ENCODE assay signal across 8 mouse cellular contexts in genomic region chr2:120977926-120978692, GRCm38 (mm10). TPM values are rescaled to one million over a fixed set of nuclear protein-coding genes. Genes with fewer than 3 reads are reported as not detected.
DNase-seq lines count a peak whose midpoint lies in the region; ATAC-seq and TF ChIP-seq lines count a peak whose summit lies in the region.

No protein-coding gene starts in this region.

- no peak for TF ChIP-seq CTCF in bone marrow, adult 2 months (IDR thresholded peaks at IDR 0.05; ENCODE audit: control insufficient read depth, insufficient read depth, low read length)
- TF ChIP-seq CTCF in hindbrain, postnatal 0 days (IDR thresholded peaks at IDR 0.05; ENCODE audit: low read depth), result no peak

- H3K4me3 ChIP-seq in kidney, embryonic 15.5 days (replicated peaks), result peak overlapping the region; percentile 70
- peak overlapping the region; percentile 90 for H3K4me3 ChIP-seq in bone marrow, adult 2 months (replicated peaks; ENCODE audit: control insufficient read depth, low read depth, low read length)
- H3K4me3 ChIP-seq in hindbrain, postnatal 0 days (ENCODE audit: low read length), result peak overlapping the region; percentile 81
- H3K4me3 ChIP-seq in myocyte, result peak overlapping the region; percentile 37

- H3K27ac ChIP-seq in kidney, embryonic 15.5 days, result peak overlapping the region; percentile 64; the same call in 1 of the 2 replicates
- H3K27ac ChIP-seq in bone marrow, adult 2 months (ENCODE audit: control insufficient read depth, insufficient read depth, low read depth, low read length, poor library complexity), result peak overlapping the region; percentile 93
- H3K27ac ChIP-seq in hindbrain, postnatal 0 days, result peak overlapping the region; percentile 90

- no peak for TF ChIP-seq POLR2A in bone marrow, adult 2 months (IDR thresholded peaks at IDR 0.05; ENCODE audit: borderline replicate concordance, control insufficient read depth, low read depth, low read length)
- no peak for TF ChIP-seq POLR2A in myocyte (IDR thresholded peaks at IDR 0.05; ENCODE audit: insufficient read length, low read depth)

- peak overlapping the region; percentile 26 for H3ac ChIP-seq in myocyte (ENCODE audit: control insufficient read depth, insufficient read length)

- H3K4me2 ChIP-seq in kidney, embryonic 15.5 days, result peak overlapping the region; percentile 81
- peak overlapping the region; percentile 84 for H3K4me2 ChIP-seq in hindbrain, postnatal 0 days (ENCODE audit: low read depth, low read length)
- peak overlapping the region; percentile 91 for H3K4me2 ChIP-seq in myocyte (ENCODE audit: low read depth)

- H3K9ac ChIP-seq in kidney, embryonic 15.5 days, result peak overlapping the region; percentile 61; the same call in 1 of the 2 replicates
- H3K9ac ChIP-seq in hindbrain, postnatal 0 days (replicated peaks; ENCODE audit: low read length), result peak overlapping the region; percentile 89

- WGBS in kidney, embryonic 15.5 days, result 74% methylated on average over 8 of the region's 8 CpGs
- WGBS in bone marrow, adult 2 months, result 77% methylated on average over 8 of the region's 8 CpGs
- WGBS in hindbrain, postnatal 0 days, result 80% methylated on average over 8 of the region's 8 CpGs

- H3K4me1 ChIP-seq in kidney, embryonic 15.5 days, result peaks cover 5% of the 10 kb centered on the region; the same call in 1 of the 2 replicates
- H3K4me1 ChIP-seq in bone marrow, adult 2 months (ENCODE audit: control insufficient read depth, insufficient read depth, low read length), result peaks cover 1% of the 10 kb centered on the region; the same call in 1 of the 2 replicates
- H3K4me1 ChIP-seq in hindbrain, postnatal 0 days (ENCODE audit: insufficient read depth, low read length), result no peaks in the 10 kb centered on the region

- H3K36me3 ChIP-seq in kidney, embryonic 15.5 days, result no peaks in the 10 kb centered on the region
- H3K36me3 ChIP-seq in hindbrain, postnatal 0 days (ENCODE audit: insufficient read depth, low read length), result no peaks in the 10 kb centered on the region
- no peaks in the 10 kb centered on the region for H3K36me3 ChIP-seq in myocyte (ENCODE audit: control insufficient read depth, insufficient read depth)

- peak; percentile 12; the same call in 1 of the 2 replicates for ATAC-seq in kidney, embryonic 15.5 days (replicated peaks; ENCODE audit: low FRiP score)
- ATAC-seq in hindbrain, postnatal 0 days, result 0 out of 2 replicates have a peak, but pooled peaks have one; percentile 27

- DNase-seq in kidney, postnatal 25 days, result no peak
- no peak for DNase-seq in hindbrain, postnatal 0 days (ENCODE audit: low spot score)
- no peak for DNase-seq in frontal cortex, postnatal 14 days (ENCODE audit: low spot score in 2 of 2)
- no peak for DNase-seq in left cerebral cortex, adult 8-10 months (ENCODE audit: low spot score in 2 of 2)
- DNase-seq in cerebellum, postnatal 10 days, result no peak

- H3K9me3 ChIP-seq in kidney, embryonic 15.5 days (replicated peaks), result no peaks in the 10 kb centered on the region
- H3K9me3 ChIP-seq in hindbrain, postnatal 0 days (ENCODE audit: low read length), result no peaks in the 10 kb centered on the region

- no peaks in the 10 kb centered on the region for H3K79me2 ChIP-seq in myocyte (ENCODE audit: control insufficient read depth, insufficient read depth)

- H3K27me3 ChIP-seq in kidney, embryonic 15.5 days, result no peaks in the 10 kb centered on the region
- no peaks in the 10 kb centered on the region for H3K27me3 ChIP-seq in hindbrain, postnatal 0 days (ENCODE audit: insufficient read depth, low read length)
- H3K27me3 ChIP-seq in myocyte (ENCODE audit: control insufficient read depth, insufficient read depth, insufficient read length), result no peaks in the 10 kb centered on the region

TF ChIP-seq in myocyte, 11 proteins besides CTCF, POLR2A, EP300 and RAD21:
- TF ChIP-seq CEBPB (IDR thresholded peaks at IDR 0.05; ENCODE audit: insufficient read depth, poor library complexity, severe bottlenecking), result 0 out of 2 replicates have a peak, but pooled peaks have one; percentile 19
- no peak for TF ChIP-seq MYOD1 (IDR thresholded peaks at IDR 0.05; ENCODE audit: control insufficient read depth in 1 of 3, insufficient read length in 2 of 3, low read depth in 2 of 3)
- no peak for TF ChIP-seq REST (IDR thresholded peaks at IDR 0.05; ENCODE audit: insufficient read depth, insufficient read length)

RNA-seq across cellular contexts. Expression of gene Tmem62, which starts 1.3 kb away (rescaled TPM):
- polyA plus RNA-seq in kidney, embryonic 15.5 days (2015; fragmentation: Nextera tagmentation; extraction: Ambion mirVana), result 4.8 and 5.7 TPM in 2 replicates
- polyA plus RNA-seq in bone marrow, adult 2 months (2011; ENCODE audit: insufficient read depth, insufficient read length, low replicate concordance, missing spikeins), result 2.7 and 4.0 TPM in 2 replicates
- total RNA-seq in hindbrain, postnatal 0 days (2014; rRNA removed), result 24.0 and 25.8 TPM in 2 replicates
- polyA plus RNA-seq in hindbrain, postnatal 0 days (2015; fragmentation: Nextera tagmentation; extraction: Ambion mirVana), result 12.6 and 13.8 TPM in 2 replicates
- polyA plus RNA-seq in myocyte (2012; fragmentation: generic; extraction: Trizol), result 11.3 TPM
- 10 to 100 TPM; 22.7 to 30.4 (median 25.3) TPM for total RNA-seq in left cerebral cortex, adult 8-10 months (2022)

RNA-seq across cellular contexts. Expression of gene Ubr1, which starts 7.6 kb away (rescaled TPM):
- polyA plus RNA-seq in kidney, embryonic 15.5 days (2015; fragmentation: Nextera tagmentation; extraction: Ambion mirVana), result 27.8 and 30.4 TPM in 2 replicates
- 9.9 and 20.4 TPM in 2 replicates for polyA plus RNA-seq in bone marrow, adult 2 months (2011; ENCODE audit: insufficient read depth, insufficient read length, low replicate concordance, missing spikeins)
- 27.8 and 34.8 TPM in 2 replicates for total RNA-seq in hindbrain, postnatal 0 days (2014; rRNA removed)
- 27.3 and 27.5 TPM in 2 replicates for polyA plus RNA-seq in hindbrain, postnatal 0 days (2015; fragmentation: Nextera tagmentation; extraction: Ambion mirVana)
- 5.8 TPM for polyA plus RNA-seq in myocyte (2012; fragmentation: generic; extraction: Trizol)
- total RNA-seq in left cerebral cortex, adult 8-10 months (2022), result 10 to 100 TPM; 40.6 to 46.5 (median 44.4) TPM

RNA-seq across cellular contexts. Expression of gene Ccndbp1, which starts 30.1 kb away (rescaled TPM):
- polyA plus RNA-seq in kidney, embryonic 15.5 days (2015; fragmentation: Nextera tagmentation; extraction: Ambion mirVana), result 44.9 and 48.6 TPM in 2 replicates
- 79.1 and 115 TPM in 2 replicates for polyA plus RNA-seq in bone marrow, adult 2 months (2011; ENCODE audit: insufficient read depth, insufficient read length, low replicate concordance, missing spikeins)
- total RNA-seq in hindbrain, postnatal 0 days (2014; rRNA removed), result 40.0 and 42.3 TPM in 2 replicates
- polyA plus RNA-seq in hindbrain, postnatal 0 days (2015; fragmentation: Nextera tagmentation; extraction: Ambion mirVana), result 76.5 and 80.2 TPM in 2 replicates
- polyA plus RNA-seq in myocyte (2012; fragmentation: generic; extraction: Trizol), result 48.4 TPM
- 10 to 100 TPM; 56.9 to 60.5 (median 59.9) TPM for total RNA-seq in left cerebral cortex, adult 8-10 months (2022)

RNA-seq across cellular contexts. Expression of gene Epb42, which starts 58.8 kb away (rescaled TPM):
- 2.2 and 4.1 TPM in 2 replicates for polyA plus RNA-seq in kidney, embryonic 15.5 days (2015; fragmentation: Nextera tagmentation; extraction: Ambion mirVana)
- 136 and 167 TPM in 2 replicates for polyA plus RNA-seq in bone marrow, adult 2 months (2011; ENCODE audit: insufficient read depth, insufficient read length, low replicate concordance, missing spikeins)
- total RNA-seq in hindbrain, postnatal 0 days (2014; rRNA removed), result 0.07 and 0.73 TPM in 2 replicates
- 0.06 and 0.18 TPM in 2 replicates for polyA plus RNA-seq in hindbrain, postnatal 0 days (2015; fragmentation: Nextera tagmentation; extraction: Ambion mirVana)
- not detected for polyA plus RNA-seq in myocyte (2012; fragmentation: generic; extraction: Trizol)
- total RNA-seq in left cerebral cortex, adult 8-10 months (2022), result not detected

Comparison
In these comparisons a context has a peak if more than half of its experiments do, and no peak if none do; other contexts are left out.
1. H3K4me3 ChIP-seq: peak in every context shown above with its lines; median percentile 90 in bone marrow, adult 2 months; 81 in hindbrain, postnatal 0 days; 70 in kidney, embryonic 15.5 days; 37 in myocyte.